Mouse (Mus musculus): ENCODE results near the gene Pi4ka. TPM values are rescaled to one million over a fixed set of nuclear protein-coding genes. Genes with fewer than 3 reads are reported as not detected.

The Pi4ka gene
- total RNA-seq, 4 experiments from 2014 or later: 261 to 306 (median 301) TPM

GRCm38 (mm10) chr16:17275721-17276120 lies 130.4 kb downstream of the Pi4ka start, which contains the start of gene Tmem191c:
TSS of gene Tmem191c (plus strand) at chr16:17276077.
- DNase-seq (ENCODE audit: low spot score in 2 of 2): no peak

DNA sequence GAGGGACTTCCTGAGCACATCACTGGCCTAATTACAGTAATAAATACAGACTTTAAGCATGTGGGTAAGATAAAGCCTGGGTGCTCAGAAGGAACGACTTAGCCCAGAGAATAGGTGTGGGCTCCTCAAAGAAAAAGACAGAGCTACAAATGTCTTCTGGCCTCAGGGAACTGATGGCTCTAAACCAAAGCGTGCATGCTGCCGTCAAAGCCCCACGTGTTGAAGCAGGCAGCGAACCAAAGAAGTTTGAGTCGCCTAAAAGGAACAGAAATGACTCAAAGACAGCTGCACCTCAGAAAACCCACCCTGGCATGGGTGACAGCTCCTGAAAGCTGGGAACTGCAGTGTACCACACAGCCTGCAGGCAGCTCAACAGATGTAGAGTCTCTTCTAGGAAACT lies 134.3 kb downstream of the Pi4ka start:
- no peak for DNase-seq (ENCODE audit: low spot score in 2 of 2)

- no peak for DNase-seq (ENCODE audit: low spot score in 2 of 2)
These were observed 135.0 kb downstream of the Pi4ka start for GRCm38 (mm10) chr16:17271124-17271523.

- no peak for DNase-seq (ENCODE audit: low spot score in 2 of 2)
These were observed 136.2 kb downstream of the Pi4ka start for GRCm38 (mm10) chr16:17269872-17270271.

- DNase-seq (ENCODE audit: low spot score in 2 of 2): no peak
These were observed 138.2 kb downstream of the Pi4ka start for GRCm38 (mm10) chr16:17267937-17268336.

DNA sequence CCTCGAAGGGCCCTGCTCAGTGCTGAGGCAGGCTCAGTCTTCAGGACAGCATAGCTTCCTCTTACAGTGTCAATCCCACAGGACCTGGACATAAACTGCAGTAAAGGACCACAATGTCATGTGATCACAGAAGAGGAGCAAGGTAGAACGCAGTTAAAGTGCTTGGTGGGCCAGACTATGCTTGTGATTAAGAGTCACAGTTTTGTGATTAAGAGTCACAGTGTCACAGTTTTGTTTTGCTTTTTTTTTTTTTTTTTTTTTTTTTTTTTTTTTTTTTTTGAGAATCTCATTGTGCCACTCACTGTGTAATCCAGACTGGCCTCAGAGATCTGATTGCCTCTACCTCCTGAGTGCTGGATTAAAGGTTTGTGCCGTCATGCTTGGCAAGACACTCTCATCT lies 140.0 kb downstream of the Pi4ka start:
- DNase-seq (ENCODE audit: low spot score in 2 of 2): no peak

DNA sequence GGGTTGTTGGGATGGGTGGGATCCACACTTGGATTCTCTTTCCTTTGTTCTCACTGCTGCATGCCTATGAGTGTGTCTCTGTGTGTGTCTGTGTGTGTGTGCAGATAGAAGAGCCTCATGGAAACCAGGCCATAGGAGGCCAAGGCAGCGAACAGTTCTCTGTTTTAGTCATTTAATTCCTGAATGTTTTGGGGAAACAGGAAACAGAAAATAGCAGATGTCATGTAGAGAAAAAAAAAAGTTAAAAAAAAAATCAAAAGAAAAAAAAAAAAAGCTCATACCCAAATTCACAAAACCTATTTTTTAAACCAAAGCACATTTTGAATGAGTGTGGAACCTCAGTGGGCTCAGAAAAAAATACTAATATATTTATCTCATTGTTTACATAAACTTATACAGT lies 144.8 kb downstream of the Pi4ka start:
- no peak for DNase-seq (ENCODE audit: low spot score in 2 of 2)

DNA sequence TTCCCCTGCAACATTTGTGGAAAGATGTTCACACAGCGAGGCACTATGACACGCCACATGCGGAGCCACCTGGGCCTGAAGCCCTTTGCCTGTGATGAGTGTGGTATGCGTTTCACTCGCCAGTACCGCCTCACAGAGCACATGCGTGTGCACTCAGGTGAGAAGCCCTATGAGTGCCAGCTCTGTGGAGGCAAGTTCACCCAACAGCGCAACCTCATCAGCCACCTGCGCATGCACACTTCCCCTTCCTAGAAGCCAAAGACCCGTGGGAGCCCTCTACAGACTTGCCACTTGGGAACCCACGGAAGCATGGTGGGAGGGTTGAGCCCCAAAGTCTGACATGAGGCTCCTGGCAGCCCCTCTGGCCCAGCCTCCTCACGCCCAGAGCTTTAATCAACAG lies 147.2 kb downstream of the Pi4ka start:
- DNase-seq (ENCODE audit: low spot score in 2 of 2): no peak

DNA sequence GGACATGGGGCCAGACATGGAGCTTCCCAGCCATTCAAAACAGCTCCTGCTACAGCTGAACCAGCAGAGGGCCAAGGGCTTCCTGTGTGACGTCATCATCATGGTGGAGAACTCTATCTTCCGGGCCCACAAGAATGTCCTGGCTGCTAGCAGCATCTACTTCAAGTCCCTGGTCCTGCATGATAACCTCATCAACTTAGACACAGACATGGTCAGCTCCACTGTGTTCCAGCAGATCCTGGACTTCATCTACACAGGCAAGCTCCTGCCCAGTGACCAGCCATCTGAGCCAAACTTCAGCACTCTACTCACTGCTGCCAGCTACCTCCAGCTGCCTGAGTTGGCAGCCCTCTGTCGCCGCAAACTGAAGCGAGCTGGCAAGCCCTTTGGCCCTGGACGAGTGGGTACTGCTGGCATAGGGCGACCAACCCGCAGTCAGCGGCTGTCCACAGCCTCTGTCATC lies 148.7 kb downstream of the Pi4ka start:
- peak in 1 of 2 experiments; percentile 46 for DNase-seq (ENCODE audit: low spot score in 2 of 2)

GRCm38 (mm10) chr16:17255270-17255669 lies 150.8 kb downstream of the Pi4ka start:
- DNase-seq (ENCODE audit: low spot score in 2 of 2): no peak

- no peak for DNase-seq (ENCODE audit: low spot score in 2 of 2)
These were observed 152.0 kb downstream of the Pi4ka start for GRCm38 (mm10) chr16:17254005-17254597.

DNA sequence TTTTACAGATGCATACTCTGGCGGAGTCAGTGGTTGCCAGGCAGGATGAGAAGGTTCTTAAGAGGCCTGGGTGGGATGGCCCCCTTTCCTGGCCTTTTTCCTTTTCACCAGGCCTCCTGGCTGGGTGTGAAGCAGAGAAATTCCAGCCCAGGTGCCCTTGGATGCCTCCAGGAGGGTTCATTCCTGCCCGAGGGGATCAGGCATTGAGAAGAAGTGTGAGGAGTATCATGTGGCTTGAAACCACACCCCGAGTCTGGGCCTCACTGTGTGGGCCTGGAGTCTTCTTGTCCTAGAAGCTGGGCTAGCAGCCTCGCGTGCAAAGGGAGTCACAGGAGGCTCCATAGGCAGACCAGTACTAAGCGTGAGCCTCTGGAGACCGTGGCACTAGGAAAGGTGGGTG lies 153.3 kb downstream of the Pi4ka start:
- DNase-seq (ENCODE audit: low spot score in 2 of 2): no peak

DNA sequence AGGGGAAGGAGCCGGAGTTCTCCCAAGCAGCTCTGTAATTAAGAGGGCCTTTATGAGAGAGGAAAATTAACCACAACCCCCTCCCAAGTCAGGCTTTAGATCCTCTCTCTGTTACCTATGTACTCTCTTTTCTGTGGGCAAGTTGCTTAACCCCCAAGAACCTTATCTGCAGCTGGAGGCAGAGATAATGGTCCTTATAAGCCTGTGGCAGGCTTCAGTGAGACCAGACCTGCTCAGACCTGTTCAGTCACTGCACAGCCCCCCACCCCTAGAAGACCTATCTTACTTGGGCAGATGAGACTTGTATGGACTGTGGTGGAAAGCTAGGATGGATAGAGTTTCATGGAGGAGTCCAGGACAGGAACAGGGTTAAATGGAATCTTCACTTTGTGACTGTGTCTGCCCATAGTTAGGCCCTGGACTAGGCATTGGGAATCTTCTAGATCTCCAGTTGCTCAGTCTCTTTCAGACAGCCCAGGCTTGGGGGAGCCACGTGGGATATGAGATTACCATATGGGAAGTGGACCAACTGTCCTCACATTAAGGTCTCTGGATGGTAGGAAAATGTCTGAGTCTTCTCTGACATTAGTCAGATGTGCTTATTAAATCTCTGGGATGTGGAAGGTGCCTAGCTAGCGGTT lies 153.9 kb downstream of the Pi4ka start:
- DNase-seq (ENCODE audit: low spot score in 2 of 2): no peak

DNA sequence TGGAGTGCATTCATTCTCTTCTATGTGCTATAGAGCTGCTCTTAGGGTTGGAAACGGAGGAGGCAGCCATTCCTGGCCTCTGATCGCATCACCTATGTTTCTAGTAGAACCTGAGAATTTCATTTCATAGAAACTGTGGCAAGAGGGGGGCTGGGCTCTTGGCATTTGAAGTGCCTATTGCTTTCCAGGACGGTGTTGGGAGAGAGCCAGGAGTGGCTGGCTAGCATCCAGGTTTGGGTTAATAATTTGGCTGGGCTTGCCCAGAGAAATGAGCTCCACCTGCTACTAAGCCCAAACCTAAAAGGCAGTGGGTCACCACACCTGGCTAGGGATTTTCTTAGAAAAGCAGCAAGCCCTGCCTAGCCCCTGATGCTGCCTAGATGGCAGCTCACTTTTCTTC lies 154.6 kb downstream of the Pi4ka start:
- DNase-seq (ENCODE audit: low spot score in 2 of 2): peak in 1 of 2 experiments; percentile 38

- no peak for DNase-seq (ENCODE audit: low spot score in 2 of 2)
These were observed 157.0 kb downstream of the Pi4ka start for GRCm38 (mm10) chr16:17249135-17249534.

- DNase-seq (ENCODE audit: low spot score in 2 of 2): no peak
These were observed 158.4 kb downstream of the Pi4ka start for GRCm38 (mm10) chr16:17247727-17248126.

- DNase-seq (ENCODE audit: low spot score in 2 of 2): no peak
These were observed 161.1 kb downstream of the Pi4ka start for GRCm38 (mm10) chr16:17244996-17245395.

GRCm38 (mm10) chr16:17243731-17244130 lies 162.4 kb downstream of the Pi4ka start:
- DNase-seq (ENCODE audit: low spot score in 2 of 2): no peak

- no peak for DNase-seq (ENCODE audit: low spot score in 2 of 2)
These were observed 166.7 kb downstream of the Pi4ka start for GRCm38 (mm10) chr16:17239409-17239808.

GRCm38 (mm10) chr16:17237634-17238033 lies 168.5 kb downstream of the Pi4ka start:
- no peak for DNase-seq (ENCODE audit: low spot score in 2 of 2)

DNA sequence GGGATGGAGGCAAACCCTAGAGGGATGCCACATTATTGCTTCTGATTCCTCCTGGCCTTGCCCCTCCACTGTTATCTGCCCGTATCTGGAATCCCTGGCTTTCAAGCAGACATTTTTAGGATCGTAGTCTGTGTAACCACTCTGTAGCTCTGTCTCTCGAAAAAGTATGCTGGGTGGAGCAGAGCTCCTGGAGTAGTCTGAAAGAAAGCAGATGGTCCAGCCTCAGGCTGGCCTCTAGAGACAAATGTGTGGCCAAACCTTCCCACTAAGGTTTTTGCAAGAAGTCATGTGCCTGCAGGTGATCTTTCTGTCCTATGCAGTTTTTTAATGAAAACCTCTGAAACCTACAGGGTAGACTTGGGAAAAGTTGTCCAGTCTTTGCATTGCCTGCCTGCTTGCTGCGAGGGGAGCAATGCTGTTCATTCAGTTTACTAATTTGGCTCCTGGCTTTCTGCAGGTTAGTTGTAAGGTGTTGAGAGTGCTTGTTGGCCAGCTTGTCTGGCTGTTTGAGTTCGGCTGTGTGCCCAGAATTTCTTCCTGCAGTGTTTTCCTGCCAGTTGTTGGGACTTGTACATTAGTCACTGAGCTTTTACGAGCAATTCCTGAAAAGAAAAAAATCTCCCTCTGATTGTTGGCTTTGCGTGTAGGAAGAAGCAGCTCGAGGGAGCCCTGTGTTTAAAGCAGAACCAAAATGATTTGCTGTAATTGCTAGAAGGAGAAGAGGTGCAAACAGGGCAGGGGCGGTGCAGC lies 171.0 kb downstream of the Pi4ka start:
- peak; percentile 23 to 41 for DNase-seq (ENCODE audit: low spot score in 2 of 2)

- peak in 1 of 2 experiments; percentile 40 for DNase-seq (ENCODE audit: low spot score in 2 of 2)
These were observed 171.6 kb downstream of the Pi4ka start for GRCm38 (mm10) chr16:17234499-17234895.
